16 mouse cellular contexts compared by ENCODE assay signal in the genomic region with DNA sequence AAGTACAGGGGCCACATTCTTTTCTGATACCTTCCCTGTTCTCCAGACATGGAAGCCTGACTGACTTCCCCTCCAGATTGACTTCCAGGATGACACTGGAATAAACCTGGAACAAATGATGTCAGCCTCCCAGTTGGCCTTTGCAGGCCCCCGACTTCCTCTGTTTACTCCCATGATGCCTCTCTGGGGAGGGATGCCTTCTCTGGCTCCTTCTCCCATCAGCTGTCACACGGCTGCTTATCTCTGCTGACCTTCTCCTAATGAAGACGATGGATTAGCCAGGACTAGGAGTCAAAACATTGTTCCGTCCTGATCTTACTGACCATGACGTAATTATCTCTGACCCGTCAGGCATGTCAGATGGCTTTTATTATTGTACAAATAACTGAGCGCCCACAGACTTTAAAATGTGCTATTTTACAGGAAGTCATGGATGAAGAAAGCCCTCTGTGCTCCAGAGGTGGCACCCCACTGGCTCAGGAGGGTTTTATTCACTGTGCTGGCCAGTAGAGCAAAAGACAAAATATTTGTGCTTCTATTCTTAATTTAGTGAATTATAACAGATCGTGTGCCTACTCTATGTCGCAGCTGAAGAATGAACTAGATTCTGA. TPM values are rescaled to one million over a fixed set of nuclear protein-coding genes. Genes with fewer than 3 reads are reported as not detected.
DNase-seq lines count a peak whose midpoint lies in the region; ATAC-seq and TF ChIP-seq lines count a peak whose summit lies in the region.
"Had no signal": no experiment of that assay in that cellular context is flagged by ENCODE, and none has a peak within 500 bp of the region (broad histone marks: within the 10 kb centered on the region; RNA-seq: fewer than 3 reads in every experiment).

No protein-coding gene starts in this region.

- H3K4me2 ChIP-seq in kidney, embryonic 14.5 days (replicated peaks; ENCODE audit: low read depth, low read length), result no peak overlapping the region
- H3K4me2 ChIP-seq: liver, embryonic 12.5 days; midbrain, embryonic 12.5 days; neural tube, embryonic 13.5 days; stomach, embryonic 15.5 days had no signal

- peak; percentile 48 for DNase-seq in kidney, adult 2 months
- DNase-seq in heart, adult 8-10 months (ENCODE audit: low spot score), result peak; percentile 82
- peak; percentile 38 to 47 for DNase-seq in heart, postnatal 14 days
- DNase-seq in lung, postnatal 36 days, result peak; percentile 70
- no peak for DNase-seq in gastrocnemius, postnatal 36 days
- no peak for DNase-seq in cerebellum, adult 9-11 months
- DNase-seq in layer of hippocampus, adult 9-11 months, result no peak
- DNase-seq: cerebellum, postnatal 25 days; right cerebral cortex, postnatal 14 days had no signal

- 30% methylated on average over 9 of the region's 9 CpGs for WGBS in kidney, adult 2 months
- 26% methylated on average over 9 of the region's 9 CpGs for WGBS in kidney, embryonic 14.5 days

- no peaks in the 10 kb centered on the region for H3K36me3 ChIP-seq in kidney, adult 2 months (ENCODE audit: control insufficient read depth, insufficient read depth, low read length)
- H3K36me3 ChIP-seq in kidney, embryonic 14.5 days (ENCODE audit: control insufficient read depth, insufficient read depth, low read length), result no peaks in the 10 kb centered on the region
- H3K36me3 ChIP-seq: liver, embryonic 12.5 days; midbrain, embryonic 12.5 days; neural tube, embryonic 13.5 days; stomach, embryonic 15.5 days had no signal

- 0 out of 2 replicates have a peak, but pooled peaks cover 3% of the 10 kb centered on the region for H3K9me3 ChIP-seq in kidney, embryonic 14.5 days (ENCODE audit: control insufficient read depth, low read length)
- H3K9me3 ChIP-seq: stomach, embryonic 15.5 days had no signal

- no peaks in the 10 kb centered on the region for H3K4me1 ChIP-seq in kidney, adult 2 months (ENCODE audit: control insufficient read depth, insufficient read depth, low read length)
- no peaks in the 10 kb centered on the region for H3K4me1 ChIP-seq in kidney, embryonic 14.5 days (ENCODE audit: control insufficient read depth, insufficient read depth, low read length)
- H3K4me1 ChIP-seq: liver, embryonic 12.5 days; midbrain, embryonic 12.5 days; neural tube, embryonic 13.5 days; stomach, embryonic 15.5 days had no signal

- ATAC-seq in kidney, embryonic 14.5 days (ENCODE audit: low FRiP score, low TSS enrichment), result no peak
- ATAC-seq: inflammation-experienced regulatory T-cells, adult 6 months; liver, embryonic 12.5 days had no signal

- no peaks in the 10 kb centered on the region for H3K27me3 ChIP-seq in kidney, adult 2 months (replicated peaks; ENCODE audit: control insufficient read depth, insufficient read depth, low read length)
- no peaks in the 10 kb centered on the region for H3K27me3 ChIP-seq in kidney, embryonic 14.5 days (ENCODE audit: control insufficient read depth, insufficient read depth, low read length)
- H3K27me3 ChIP-seq: liver, embryonic 12.5 days; stomach, embryonic 15.5 days had no signal

- H3K4me3 ChIP-seq in kidney, adult 2 months (ENCODE audit: insufficient read depth, low read depth, low read length), result no peak overlapping the region
- H3K4me3 ChIP-seq in kidney, embryonic 14.5 days (ENCODE audit: low read length), result no peak overlapping the region
- H3K4me3 ChIP-seq: erythroblast, embryonic 14.5 days; liver, embryonic 12.5 days; midbrain, embryonic 12.5 days; neural tube, embryonic 13.5 days; stomach, embryonic 15.5 days had no signal

- H3K27ac ChIP-seq in kidney, adult 2 months (ENCODE audit: insufficient read depth, low read depth, low read length), result no peak overlapping the region
- no peak overlapping the region for H3K27ac ChIP-seq in kidney, embryonic 14.5 days (ENCODE audit: low read depth, low read length)
- H3K27ac ChIP-seq: liver, embryonic 12.5 days; midbrain, embryonic 12.5 days; neural tube, embryonic 13.5 days; stomach, embryonic 15.5 days had no signal

- intact Hi-C loops in heart, postnatal 14 days (cut with DNase I), result no loop called here
- intact Hi-C loops in gastrocnemius, postnatal 36 days (cut with DNase I), result no loop called here

- no peak for TF ChIP-seq POLR2A in kidney, adult 2 months (IDR thresholded peaks at IDR 0.05; ENCODE audit: low read depth, low read length)

- no peak for TF ChIP-seq CTCF in kidney, adult 2 months (conservative IDR thresholded peaks at IDR 0.05; ENCODE audit: insufficient read depth, insufficient read length, low read depth, low read length)

- no peak overlapping the region for H3K9ac ChIP-seq in kidney, embryonic 14.5 days (ENCODE audit: low read depth, low read length)
- H3K9ac ChIP-seq: liver, embryonic 12.5 days; midbrain, embryonic 12.5 days; neural tube, embryonic 13.5 days; stomach, embryonic 15.5 days had no signal

RNA-seq across cellular contexts. Expression of a gene that starts 32.4 kb away (rescaled TPM):
- 1.2 and 1.8 TPM in 2 replicates for polyA plus RNA-seq in kidney, adult 2 months (2012; rRNA removed)
- polyA plus RNA-seq in kidney, embryonic 14.5 days (2014; fragmentation: Nextera tagmentation; extraction: Ambion mirVana), result 1.7 and 4.2 TPM in 2 replicates
- 10 to 100 TPM in 3 of 4 experiments, 1 to 10 TPM in 1; 7.6 to 15.1 (median 13.2) TPM for total RNA-seq in heart, adult 8-10 months (2022)
- total RNA-seq in heart, postnatal 14 days (2021), result 10 to 100 TPM; 31.5 to 31.8 TPM
- total RNA-seq in gastrocnemius, postnatal 36 days (2021), result 1 to 10 TPM; 3.7 to 4.3 TPM
- polyA plus RNA-seq: erythroblast, embryonic 14.5 days; inflammation-experienced regulatory T-cells, adult 6 months had no signal

Comparison
In these comparisons a context has a peak if more than half of its experiments do, and no peak if none do; other contexts are left out.
1. DNase-seq: peak in kidney, adult 2 months (single experiment), heart, adult 8-10 months (single experiment), heart, postnatal 14 days (2 of 2) and lung, postnatal 36 days (single experiment); none in gastrocnemius, postnatal 36 days (0 of 2), cerebellum, adult 9-11 months (single experiment) and layer of hippocampus, adult 9-11 months (single experiment).